Mouse (Mus musculus) cerebellum, adult 11 months (tissue): ENCODE measurements around the gene Alkbh3.

ENCODE experiments used
- DNase-seq: peaks from one replicate; pipeline ENCODE4 v3.0.0; 2022

Alkbh3 gene

GRCm38 (mm10) chr2:94010335-94011291 lies at the start of gene Alkbh3:
Alkbh3 (minus strand) TSS chr2:94010807.
- peak; percentile 90 for DNase-seq

DNA sequence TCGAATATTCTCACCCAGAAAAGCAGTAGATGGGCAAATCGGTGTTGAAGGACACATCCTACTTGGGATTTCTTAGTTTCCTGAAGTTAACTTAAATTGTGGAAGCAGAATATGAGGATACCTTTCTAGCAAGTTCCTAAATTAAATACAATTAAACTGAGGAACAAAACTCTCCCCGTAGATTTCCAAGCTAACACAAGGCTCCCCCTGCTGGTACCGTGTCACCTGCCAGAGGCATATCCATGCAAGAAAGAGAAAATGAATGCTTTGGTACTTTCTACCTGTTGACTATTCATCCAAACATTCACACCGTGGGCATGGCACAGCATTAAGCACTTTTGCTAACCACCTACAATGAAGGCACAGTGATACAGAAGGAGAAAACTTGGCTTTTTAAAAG lies 48.9 kb upstream of the Alkbh3 start:
- DNase-seq = no peak

- DNase-seq = peak; percentile 25
Observed at GRCm38 (mm10) chr2:94054813-94055212, 44.2 kb upstream of the Alkbh3 start.

GRCm38 (mm10) chr2:94051952-94052351 lies 41.3 kb upstream of the Alkbh3 start:
- no peak for DNase-seq

- no peak for DNase-seq
Observed at GRCm38 (mm10) chr2:94050901-94051300, 40.3 kb upstream of the Alkbh3 start.

DNA sequence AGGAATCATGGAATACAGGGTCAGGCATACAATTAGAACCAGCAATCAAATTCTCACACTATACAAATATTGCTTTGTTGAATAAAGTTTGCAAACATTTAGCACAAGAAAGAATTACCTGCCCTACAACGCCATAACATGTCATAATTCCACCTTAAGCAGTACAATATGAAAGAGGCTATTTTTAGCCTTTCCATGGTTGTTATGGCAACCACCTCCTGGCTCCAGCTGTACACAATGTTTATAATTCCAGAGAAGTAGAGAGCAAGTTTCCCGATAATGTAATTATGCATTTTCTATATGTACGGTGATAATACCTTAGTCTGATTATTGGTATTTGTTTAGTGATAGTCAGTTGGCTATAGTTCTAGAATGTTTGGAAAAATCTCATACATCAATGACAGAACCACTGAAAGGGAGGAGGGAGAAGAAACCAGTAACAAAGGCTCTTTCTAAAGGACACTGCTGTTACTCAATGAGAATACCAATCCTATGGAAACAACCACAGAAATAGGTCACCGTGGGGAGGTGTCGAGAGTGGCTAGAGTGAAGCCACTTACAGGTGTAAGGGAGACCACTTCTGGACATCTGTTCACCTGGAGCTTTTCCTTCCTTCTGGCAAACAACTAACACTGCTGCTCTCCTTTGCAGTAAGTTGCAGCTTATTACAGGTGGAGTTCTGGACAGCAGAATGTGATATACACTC lies 39.0 kb upstream of the Alkbh3 start:
- DNase-seq = no peak

GRCm38 (mm10) chr2:94048733-94049470 lies 38.3 kb upstream of the Alkbh3 start:
- no peak for DNase-seq

- DNase-seq = no peak
Observed at GRCm38 (mm10) chr2:94048271-94048670, 37.7 kb upstream of the Alkbh3 start.

GRCm38 (mm10) chr2:94045411-94046090 lies 34.9 kb upstream of the Alkbh3 start:
- no peak for DNase-seq

- no peak for DNase-seq
Observed at GRCm38 (mm10) chr2:94044174-94044573, 33.6 kb upstream of the Alkbh3 start.

DNA sequence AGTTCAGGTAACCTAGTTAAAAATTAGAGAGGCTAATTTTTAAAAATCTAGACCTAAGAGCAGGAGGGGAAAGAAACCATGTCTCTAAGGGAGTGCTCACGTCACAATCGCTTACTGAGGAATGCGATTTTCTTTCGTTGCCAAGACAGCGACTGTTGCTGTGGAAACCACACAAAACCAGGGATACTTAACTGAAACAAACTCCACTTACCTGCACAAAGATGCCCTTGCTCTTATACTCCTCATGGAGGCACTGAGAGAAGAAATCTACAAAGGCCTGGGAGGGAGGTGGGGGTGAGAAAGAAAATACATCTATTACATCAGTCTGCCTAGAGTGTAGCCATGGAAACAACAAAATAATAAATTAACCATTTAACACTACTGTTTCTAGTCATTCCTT lies 33.1 kb upstream of the Alkbh3 start:
- no peak for DNase-seq

DNA sequence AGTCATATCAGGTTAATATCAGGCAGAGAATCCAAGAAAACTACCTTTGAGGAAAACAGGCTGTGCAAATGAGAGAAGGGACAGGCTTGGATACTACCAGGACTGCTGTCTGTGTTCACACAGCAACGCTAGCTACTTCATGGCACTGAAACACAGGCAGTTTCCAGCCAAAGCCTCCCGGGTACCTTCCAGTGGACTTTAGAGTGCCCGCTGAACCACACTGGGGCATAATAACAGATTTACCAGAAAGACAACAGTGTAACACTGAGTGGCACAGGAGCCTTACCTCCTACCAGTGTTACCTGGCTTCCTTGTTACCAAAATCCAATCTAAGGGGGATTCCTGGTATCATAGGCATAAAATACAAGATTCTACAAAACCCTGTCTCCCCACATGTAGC lies 31.9 kb upstream of the Alkbh3 start:
- DNase-seq = no peak

DNA sequence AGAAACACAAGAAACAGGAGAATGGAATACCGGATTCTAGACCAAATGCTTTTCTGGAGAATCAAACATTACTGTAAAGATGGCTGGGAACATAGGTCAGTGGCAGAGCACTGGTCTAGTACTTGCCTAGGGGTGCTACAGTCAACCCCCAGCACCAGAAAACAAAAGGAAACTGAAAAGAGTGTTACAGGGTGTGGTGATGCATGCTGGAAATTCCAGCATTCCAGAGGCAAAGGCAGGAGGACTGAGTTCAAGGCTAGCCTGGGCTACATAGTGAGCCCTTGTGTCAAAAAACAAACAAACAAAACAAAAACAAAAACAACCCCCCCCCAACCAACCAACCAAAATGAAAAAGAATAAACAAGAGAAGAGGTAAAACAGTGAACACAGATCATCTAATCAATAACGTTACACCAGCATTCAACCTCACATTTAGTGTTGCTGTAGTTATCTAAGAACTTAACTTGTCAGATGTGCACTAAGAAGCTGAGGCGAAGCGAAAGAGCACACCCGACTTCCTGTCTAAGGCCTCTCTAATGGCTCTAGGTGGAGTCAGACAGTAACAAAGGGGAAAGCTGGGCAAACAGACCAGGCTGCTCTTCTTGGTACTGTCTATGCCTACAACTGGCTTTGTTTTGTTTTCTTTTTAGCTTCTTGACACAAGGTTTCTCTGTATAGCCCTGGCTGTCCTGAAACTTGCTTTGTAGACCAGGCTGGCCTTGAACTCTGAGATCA lies 30.0 kb upstream of the Alkbh3 start:
- no peak for DNase-seq

DNA sequence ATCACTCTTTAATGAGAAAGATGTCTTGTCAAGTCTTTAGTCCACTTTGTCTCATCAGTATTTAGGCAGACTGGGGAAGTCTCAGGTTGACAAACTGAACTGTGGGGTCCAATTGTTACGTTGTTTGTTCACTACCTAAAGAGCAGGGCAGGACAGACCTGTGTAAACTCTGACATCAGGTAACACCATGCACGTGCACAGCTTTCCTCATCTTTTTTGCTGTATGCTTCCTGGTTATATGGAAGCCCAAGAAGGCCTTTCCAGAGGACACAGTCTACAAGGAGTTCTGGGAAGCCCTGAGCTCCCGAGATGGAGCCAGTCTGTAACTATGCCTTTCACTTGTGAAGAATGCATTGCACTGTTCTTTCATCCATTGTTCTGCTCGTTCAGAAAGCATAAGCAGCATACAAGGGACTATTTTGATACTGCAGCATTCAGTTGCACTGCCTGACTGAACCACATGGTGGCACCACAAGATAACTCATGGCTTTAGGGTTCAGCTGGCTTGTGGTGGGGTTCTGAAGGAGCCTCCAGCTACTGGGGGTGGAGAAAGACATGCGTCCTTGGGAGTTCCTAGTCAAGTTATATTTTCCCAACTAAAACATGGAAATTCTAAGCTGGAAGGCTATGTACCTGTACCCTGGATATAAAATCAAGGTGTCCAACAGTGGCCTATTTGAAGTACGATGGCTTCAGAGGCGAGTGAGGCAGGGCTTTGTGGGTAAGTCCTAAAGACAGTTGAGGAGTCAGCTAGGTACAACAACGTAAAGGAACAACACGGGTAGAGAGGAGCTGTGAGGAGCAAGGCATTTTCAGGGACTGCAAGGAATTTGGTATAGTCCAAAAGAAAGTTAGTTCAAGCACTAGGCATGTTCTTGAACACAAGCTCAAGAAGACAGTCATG lies 25.1 kb upstream of the Alkbh3 start:
- peak; percentile 67 for DNase-seq

DNA sequence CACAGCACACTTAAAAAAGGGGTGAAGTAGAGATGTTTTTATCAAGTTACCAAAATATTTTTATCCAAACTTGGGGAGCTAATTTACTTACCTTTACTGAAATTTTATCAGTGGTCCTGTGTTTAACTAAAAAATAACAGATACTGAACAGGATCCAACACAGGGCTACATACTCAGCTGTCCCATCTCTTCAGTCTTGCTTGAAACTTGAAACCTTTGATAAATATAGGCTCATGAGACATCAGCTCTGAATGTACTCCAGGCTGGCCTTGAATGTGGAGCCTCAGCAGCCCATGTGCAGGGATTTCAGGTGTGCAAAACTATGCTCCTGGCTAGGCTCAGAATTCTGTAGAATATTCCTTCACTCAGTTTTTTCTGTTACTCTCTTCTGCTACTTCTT lies 20.0 kb upstream of the Alkbh3 start:
- no peak for DNase-seq

DNA sequence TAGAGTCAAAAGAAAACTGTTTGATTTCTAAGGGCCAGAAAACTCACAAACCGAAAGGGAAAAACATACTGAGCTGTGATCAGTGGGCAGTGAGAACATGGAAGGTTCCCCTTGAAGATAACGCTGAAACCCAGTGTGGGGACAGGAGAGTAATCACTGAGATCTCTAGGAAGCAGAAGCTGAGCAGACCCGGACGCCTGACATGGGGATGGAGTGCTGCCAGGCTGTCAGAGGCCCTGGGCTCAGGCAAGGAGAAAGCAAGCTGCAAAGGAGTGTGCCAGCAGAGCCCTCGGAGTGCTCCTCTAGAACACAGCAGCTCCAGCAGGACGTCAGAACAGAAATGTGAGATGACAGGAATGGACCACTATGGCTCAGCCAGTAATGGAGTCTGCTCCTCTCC lies 14.0 kb upstream of the Alkbh3 start:
- DNase-seq = no peak

GRCm38 (mm10) chr2:94002331-94002730 lies 8.3 kb downstream of the Alkbh3 start:
- peak; percentile 76 for DNase-seq

- DNase-seq = no peak
Observed at GRCm38 (mm10) chr2:94001918-94002317, 8.7 kb downstream of the Alkbh3 start.

- no peak for DNase-seq
Observed at GRCm38 (mm10) chr2:94001411-94001810, 9.2 kb downstream of the Alkbh3 start.

DNA sequence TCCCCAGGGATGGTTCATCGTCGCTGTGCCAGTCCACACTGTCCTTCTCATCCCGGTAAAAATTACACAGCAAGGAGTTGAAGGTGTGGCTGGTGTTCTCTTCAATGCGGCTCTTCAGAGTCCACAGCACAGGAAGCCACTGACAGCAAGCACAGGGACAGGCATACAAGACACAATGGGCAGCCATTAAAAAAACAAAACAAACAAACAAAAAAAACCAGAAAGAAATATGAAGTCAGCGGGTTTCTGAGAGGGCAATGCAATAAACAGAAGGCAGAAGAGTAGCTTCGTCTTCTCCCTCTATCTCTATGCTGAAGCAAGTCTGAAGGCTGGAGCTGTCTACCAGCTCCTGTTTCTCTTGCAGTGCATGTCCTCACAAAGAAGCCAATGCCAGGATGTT lies 14.4 kb downstream of the Alkbh3 start, which contains the start of gene Gm27027:
Gene Gm27027, minus strand, starts transcription at position 101 of the 400 bp plus-strand sequence.
- DNase-seq = no peak

DNA sequence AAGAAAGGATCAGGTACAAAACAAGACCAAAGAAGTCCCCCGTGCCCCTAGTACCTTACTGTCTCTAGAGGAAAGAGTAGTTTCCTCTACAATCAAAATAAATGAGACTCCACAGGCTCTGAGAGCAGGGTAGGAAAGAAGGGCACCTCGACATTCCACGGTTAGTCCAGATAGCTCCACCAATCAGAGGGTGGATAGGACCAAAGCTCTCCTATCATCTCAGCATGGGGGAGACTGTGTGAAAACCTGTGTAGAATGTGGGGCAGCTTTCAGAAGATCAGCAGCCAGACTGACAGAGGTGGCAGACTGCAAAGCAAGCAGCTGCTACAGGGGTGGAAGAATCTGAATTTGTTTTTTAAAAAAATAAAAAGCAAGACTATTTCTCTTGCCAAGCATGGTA lies 17.8 kb downstream of the Alkbh3 start:
- no peak for DNase-seq
